In genomic region chr9:23399638-23400284, GRCm38 (mm10) we compare ENCODE assay signal across 16 mouse cellular contexts.
A peak's percentile ranks its signal among the peaks of the same experiment; 100 is the strongest.
DNase-seq lines count a peak whose midpoint lies in the region; ATAC-seq and TF ChIP-seq lines count a peak whose summit lies in the region.
"Had no signal": no experiment of that assay in that cellular context is flagged by ENCODE, and none has a peak within 500 bp of the region (broad histone marks: within the 10 kb centered on the region; RNA-seq: fewer than 3 reads in every experiment).

No protein-coding gene starts in this region.

- H3K27me3 ChIP-seq in heart, embryonic 13.5 days (replicated peaks) = no peaks in the 10 kb centered on the region
- no peaks in the 10 kb centered on the region for H3K27me3 ChIP-seq in liver, adult 2 months (ENCODE audit: control insufficient read depth, insufficient read depth, low read length)
- no peaks in the 10 kb centered on the region for H3K27me3 ChIP-seq in liver, postnatal 0 days (ENCODE audit: insufficient read depth, low read length)
- H3K27me3 ChIP-seq: hindbrain, embryonic 15.5 days; midbrain, embryonic 12.5 days had no signal

- ATAC-seq in heart, embryonic 13.5 days (ENCODE audit: extremely low read depth, insufficient number of reproducible peaks, low FRiP score, low TSS enrichment) = 0 out of 2 replicates have a peak, but pooled peaks have one; percentile 19
- ATAC-seq in liver, postnatal 0 days = no peak
- ATAC-seq: forebrain, embryonic 14.5 days had no signal

- peak overlapping the region; percentile 89 for H3K27ac ChIP-seq in heart, embryonic 13.5 days (replicated peaks)
- H3K27ac ChIP-seq in liver, adult 2 months (replicated peaks; ENCODE audit: insufficient read depth, low read depth, low read length) = no peak overlapping the region
- H3K27ac ChIP-seq in liver, postnatal 0 days (ENCODE audit: low read depth) = no peak overlapping the region
- H3K27ac ChIP-seq in left cerebral cortex, adult 2 months = no peak overlapping the region
- H3K27ac ChIP-seq: hindbrain, embryonic 15.5 days; macrophage; midbrain, embryonic 12.5 days had no signal

- intact Hi-C loops in heart, postnatal 25 days (cut with DNase I) = loop anchor here (5.0 to 10.0 kb wide), 2 partner anchors 97 to 685 kb away; no protein-coding TSS in a partner anchor
- intact Hi-C loops in left cerebral cortex, adult 2 months (cut with DNase I) = loop anchor here (10.0 kb wide), 1 partner anchor 375 kb away; no protein-coding TSS in a partner anchor

- peaks cover 47% of the 10 kb centered on the region for H3K4me1 ChIP-seq in heart, embryonic 13.5 days
- no peaks in the 10 kb centered on the region for H3K4me1 ChIP-seq in liver, adult 2 months (ENCODE audit: control insufficient read depth, insufficient read depth, low read length)
- no peaks in the 10 kb centered on the region for H3K4me1 ChIP-seq in liver, postnatal 0 days (ENCODE audit: insufficient read depth)
- H3K4me1 ChIP-seq: hindbrain, embryonic 15.5 days had no signal

- H3K4me3 ChIP-seq in heart, embryonic 13.5 days = no peak overlapping the region
- H3K4me3 ChIP-seq in liver, adult 2 months (ENCODE audit: insufficient read depth, low read depth, low read length) = no peak overlapping the region
- no peak overlapping the region for H3K4me3 ChIP-seq in liver, postnatal 0 days (ENCODE audit: low read depth, low read length)
- H3K4me3 ChIP-seq in left cerebral cortex, adult 2 months = no peak overlapping the region
- H3K4me3 ChIP-seq: hindbrain, embryonic 15.5 days; midbrain, embryonic 12.5 days; myocyte had no signal

- no peaks in the 10 kb centered on the region for H3K36me3 ChIP-seq in heart, embryonic 13.5 days
- H3K36me3 ChIP-seq in liver, adult 2 months (ENCODE audit: control insufficient read depth, insufficient read depth, low read length) = no peaks in the 10 kb centered on the region
- no peaks in the 10 kb centered on the region for H3K36me3 ChIP-seq in liver, postnatal 0 days (replicated peaks; ENCODE audit: insufficient read depth, low read length)
- H3K36me3 ChIP-seq: G1E; hindbrain, embryonic 15.5 days; midbrain, embryonic 12.5 days had no signal

- no peak for TF ChIP-seq CTCF in liver, adult 2 months (IDR thresholded peaks at IDR 0.05; ENCODE audit: low read depth, low read length)
- no peak for TF ChIP-seq CTCF in liver, postnatal 0 days (IDR thresholded peaks at IDR 0.05; ENCODE audit: low read depth)
- TF ChIP-seq CTCF in left cerebral cortex, adult 2 months (IDR thresholded peaks at IDR 0.05) = no peak

- no peak for DNase-seq in heart, postnatal 25 days (ENCODE audit: low spot score)
- DNase-seq in liver, adult 2 months (ENCODE audit: extremely low read depth, low read depth, low spot score) = peak; percentile 44
- no peak for DNase-seq in liver, postnatal 0 days
- DNase-seq in lung, postnatal 14 days = peak; percentile 29
- no peak for DNase-seq in right cerebral cortex, postnatal 14 days
- no peak for DNase-seq in left cerebral cortex, adult 2 months (ENCODE audit: extremely low spot score in 1 of 2, low spot score in 2 of 2)
- DNase-seq: adrenal gland, adult 2 months; cerebellum, adult 11-12 months; thymus, adult 18-20 months had no signal

- no peaks in the 10 kb centered on the region for H3K9me3 ChIP-seq in heart, embryonic 13.5 days
- H3K9me3 ChIP-seq in liver, postnatal 0 days (ENCODE audit: low read length) = no peaks in the 10 kb centered on the region
- H3K9me3 ChIP-seq: G1E; hindbrain, embryonic 15.5 days; midbrain, embryonic 12.5 days had no signal

- H3K79me2 ChIP-seq in liver, adult 2 months (ENCODE audit: control insufficient read depth, insufficient read depth, low read length) = no peaks in the 10 kb centered on the region

- TF ChIP-seq POLR2A in liver, adult 2 months (IDR thresholded peaks at IDR 0.05; ENCODE audit: extremely low read depth, insufficient read depth, low read length) = no peak

- H3K9ac ChIP-seq in heart, embryonic 13.5 days = peak overlapping the region; percentile 59; the same call in 1 of the 2 replicates
- no peak overlapping the region for H3K9ac ChIP-seq in liver, adult 2 months (ENCODE audit: low read depth, low read length)
- no peak overlapping the region for H3K9ac ChIP-seq in liver, postnatal 0 days (replicated peaks)
- H3K9ac ChIP-seq: hindbrain, embryonic 15.5 days; midbrain, embryonic 12.5 days had no signal

- no peak for TF ChIP-seq EP300 in liver, postnatal 0 days (IDR thresholded peaks at IDR 0.05; ENCODE audit: low read depth)

- WGBS in heart, embryonic 13.5 days = 27% methylated on average over 6 of the region's 6 CpGs
- 43% methylated on average over 6 of the region's 6 CpGs for WGBS in liver, adult 2 months
- WGBS in liver, postnatal 0 days (ENCODE audit: insufficient replicate concordance) = 56% methylated on average over 6 of the region's 6 CpGs

- H3K4me2 ChIP-seq in heart, embryonic 13.5 days = peak overlapping the region; percentile 43
- no peak overlapping the region for H3K4me2 ChIP-seq in liver, postnatal 0 days (ENCODE audit: low read depth, low read length)
- H3K4me2 ChIP-seq: hindbrain, embryonic 15.5 days; midbrain, embryonic 12.5 days had no signal

Comparison
In these comparisons a context has a peak if more than half of its experiments do, and no peak if none do; other contexts are left out.
1. DNase-seq: peak in liver, adult 2 months (single experiment) and lung, postnatal 14 days (single experiment); none in heart, postnatal 25 days (single experiment), liver, postnatal 0 days (single experiment), right cerebral cortex, postnatal 14 days (single experiment) and left cerebral cortex, adult 2 months (0 of 2).